Mouse (Mus musculus) hindbrain, embryonic 16.5 days (tissue): ENCODE results near the gene Slx1b. TPM values are rescaled to one million over a fixed set of nuclear protein-coding genes. Genes with fewer than 3 reads are reported as not detected.

ENCODE experiments used
- ATAC-seq: fragments of 200-750 bp; cut with Nextera tagmentation; 2 replicates; pipeline ENCODE4 v1.8.0; 2017; ENCODE audit warnings: moderate TSS enrichment, moderate library complexity
- H3K27ac ChIP-seq: fragments of 300-500 bp; sonication (generic); 2 replicates; pipeline ENCODE4 v1.5.1; 2014; ENCODE audit warnings: low read depth, mild to moderate bottlenecking, control low read depth, low read length, moderate library complexity
- H3K27me3 ChIP-seq: fragments of 300-500 bp; sonication (generic); replicated peaks from 2 replicates; pipeline ENCODE4 v1.6.1; 2014; ENCODE audit warnings: low read length; ENCODE audit not compliant: control insufficient read depth, insufficient read depth
- H3K36me3 ChIP-seq: fragments of 300-500 bp; sonication (generic); 2 replicates; pipeline ENCODE4 v1.6.1; 2014; ENCODE audit warnings: mild to moderate bottlenecking, low read length, moderate library complexity, mixed read lengths; ENCODE audit not compliant: control insufficient read depth, insufficient read depth
- H3K4me1 ChIP-seq: fragments of 300-500 bp; sonication (generic); 2 replicates; pipeline ENCODE4 v1.6.1; 2014; ENCODE audit warnings: low read depth, low read length; ENCODE audit not compliant: control insufficient read depth, insufficient read depth
- H3K4me2 ChIP-seq: fragments of 300-500 bp; sonication (generic); 2 replicates; pipeline ENCODE4 v1.6.1; 2014; ENCODE audit warnings: mild to moderate bottlenecking, low read length, control low read depth, moderate library complexity
- H3K4me3 ChIP-seq: fragments of 300-500 bp; sonication (generic); 2 replicates; pipeline ENCODE4 v1.5.1; 2014; ENCODE audit warnings: mild to moderate bottlenecking, low read length, control low read depth, moderate library complexity
- H3K9ac ChIP-seq: fragments of 300-500 bp; sonication (generic); 2 replicates; pipeline ENCODE4 v1.6.1; 2014; ENCODE audit warnings: low read depth, mild to moderate bottlenecking, control low read depth, low read length, moderate library complexity
- H3K9me3 ChIP-seq: fragments of 300-500 bp; sonication (generic); 2 replicates; pipeline ENCODE4 v1.6.1; 2014; ENCODE audit warnings: mild to moderate bottlenecking, low read length, moderate library complexity; ENCODE audit not compliant: control insufficient read depth
- WGBS: fragments of 180-500 bp; shearing (Covaris S2); extraction: QIAGEN DNeasy Blood & Tissue Kit; methylation state at CpG from one replicate; pipeline ENCODE4 v1.1.7; 2014; 5-methylcytosine and 5-hydroxymethylcytosine counted together
- polyA plus RNA-seq: library from polyadenylated mRNA; unstranded; fragments of >200 nt; fragmentation: Nextera tagmentation; extraction: Ambion mirVana; gene quantifications from 2 replicates; pipeline ENCODE4 v1.2.1, GENCODE M21; 2015

Gene Slx1b
- polyA plus RNA-seq, 1 experiment from 2014 or later = 13.4 TPM

DNA sequence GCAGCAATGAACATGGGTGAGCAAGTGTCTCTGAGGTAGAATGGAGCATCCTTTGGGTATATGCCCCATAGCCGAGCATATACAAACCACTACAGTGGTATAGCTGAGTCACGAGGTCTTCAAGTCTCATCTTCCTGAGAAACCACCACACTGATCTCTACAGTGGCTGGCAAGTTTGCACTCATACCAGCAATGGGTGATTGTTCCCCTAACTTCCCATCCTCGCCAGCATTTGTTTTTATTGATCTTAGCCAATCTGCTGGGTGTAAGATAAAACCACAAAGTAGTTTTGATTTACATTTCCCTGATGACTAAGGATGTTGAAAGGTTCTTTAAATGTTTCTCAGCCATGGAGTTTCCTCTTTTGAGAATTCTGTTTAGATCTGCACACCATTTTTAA is 29.5 kb upstream of the Slx1b start:
- no peak overlapping the region for H3K4me2 ChIP-seq
- WGBS = 77% methylated on average over 3 of the region's 3 CpGs
- H3K27ac ChIP-seq = no peak overlapping the region
- no peak overlapping the region for H3K9ac ChIP-seq
- peaks cover 4% of the 10 kb centered on the region; the same call in 1 of the 2 replicates for H3K9me3 ChIP-seq
- no peak for ATAC-seq
- H3K4me3 ChIP-seq = no peak overlapping the region
- H3K27me3 ChIP-seq = no peaks in the 10 kb centered on the region
- H3K4me1 ChIP-seq = no peaks in the 10 kb centered on the region
- H3K36me3 ChIP-seq = no peaks in the 10 kb centered on the region

DNA sequence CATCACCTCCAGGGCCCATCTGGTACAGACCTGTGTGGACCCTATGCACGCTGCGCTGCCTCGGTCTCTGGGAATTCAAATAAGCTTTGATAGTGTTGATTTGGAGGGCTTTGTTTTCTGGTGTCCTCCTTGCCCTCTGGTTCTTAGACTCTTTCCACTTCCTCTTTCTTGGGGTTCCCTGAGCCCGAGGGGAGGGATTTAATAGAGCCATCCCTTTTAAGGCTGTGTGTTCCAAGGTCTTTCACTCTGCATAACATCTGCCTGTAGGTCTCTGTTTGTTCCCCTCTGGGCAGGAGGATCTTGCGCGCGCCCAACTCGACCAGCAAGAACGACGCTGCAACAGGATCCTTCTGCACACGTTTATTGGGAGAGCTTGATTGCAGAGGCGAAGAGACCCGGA is 26.1 kb upstream of the Slx1b start:
- Histone ChIP-seq H3K36me3 (no peaks in the 10 kb centered on the region), H3K27me3 (no peaks in the 10 kb centered on the region), H3K4me1 (no peaks in the 10 kb centered on the region), H3K9me3 (peaks cover 4% of the 10 kb centered on the region; the same call in 1 of the 2 replicates), H3K27ac (no peak overlapping the region), H3K9ac (no peak overlapping the region), H3K4me2 (no peak overlapping the region), H3K4me3 (no peak overlapping the region)
- ATAC-seq = no peak
- WGBS = 94% methylated on average over 13 of the region's 13 CpGs

DNA sequence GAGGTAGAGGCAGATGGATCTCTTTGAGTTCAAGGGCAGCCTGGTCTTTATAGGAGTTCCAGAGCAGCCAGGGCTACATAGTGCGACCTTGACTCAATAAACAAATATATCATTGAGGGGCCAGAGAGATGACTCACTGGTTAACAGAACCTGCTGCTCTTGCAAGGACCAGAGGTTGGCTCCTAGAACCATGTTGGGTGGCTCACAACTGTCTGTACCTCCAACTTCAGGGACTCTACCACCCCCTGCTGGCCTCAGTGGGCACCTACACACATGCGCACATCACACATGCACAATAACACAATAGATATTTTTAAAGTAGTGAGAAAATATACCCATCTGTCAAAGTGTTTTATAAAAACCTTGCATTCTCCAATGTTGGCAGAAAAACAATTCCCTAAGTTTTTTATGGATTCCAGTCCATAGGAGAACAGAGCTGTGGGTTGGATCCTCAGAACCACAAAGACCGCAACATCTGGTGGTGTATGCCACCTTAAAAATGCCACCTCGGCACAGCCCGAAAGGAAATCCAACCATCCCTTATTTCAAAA is 23.3 kb upstream of the Slx1b start:
- H3K27me3 ChIP-seq = no peaks in the 10 kb centered on the region
- peaks cover 4% of the 10 kb centered on the region; the same call in 1 of the 2 replicates for H3K9me3 ChIP-seq

DNA sequence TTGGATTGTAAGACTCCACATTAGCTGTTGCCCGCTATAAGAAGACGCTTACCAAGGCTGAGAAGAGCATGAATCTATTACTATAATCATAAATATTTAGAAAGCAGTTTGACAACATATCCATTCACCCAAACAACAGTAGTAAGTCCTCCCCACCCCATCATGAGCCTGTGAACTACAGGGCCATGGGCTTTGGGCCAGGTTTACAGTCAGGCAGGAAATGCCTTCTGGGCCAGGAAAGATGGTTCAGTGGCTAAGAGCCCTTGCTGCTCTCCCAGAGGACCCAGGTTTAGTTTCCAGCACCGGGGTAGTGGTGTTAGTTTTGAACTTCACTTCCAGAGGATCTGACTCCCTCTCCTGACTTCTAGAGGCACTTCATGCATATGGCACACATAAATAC is 22.0 kb upstream of the Slx1b start:
- Histone ChIP-seq H3K27ac (no peak overlapping the region), H3K4me1 (no peaks in the 10 kb centered on the region), H3K4me2 (no peak overlapping the region), H3K9me3 (no peaks in the 10 kb centered on the region; the same call in 1 of the 2 replicates), H3K9ac (no peak overlapping the region), H3K27me3 (no peaks in the 10 kb centered on the region), H3K4me3 (no peak overlapping the region), H3K36me3 (no peaks in the 10 kb centered on the region)
- no peak for ATAC-seq
- 92% methylated on average over 3 of the region's 3 CpGs for WGBS

More for the DNA sequence above, 23.3 kb upstream of the Slx1b start:
- no peak for ATAC-seq
- no peak overlapping the region for H3K27ac ChIP-seq
- H3K4me3 ChIP-seq = no peak overlapping the region
- no peaks in the 10 kb centered on the region for H3K4me1 ChIP-seq
- no peaks in the 10 kb centered on the region for H3K36me3 ChIP-seq
- H3K9ac ChIP-seq = no peak overlapping the region
- H3K4me2 ChIP-seq = no peak overlapping the region
- 93% methylated on average over 5 of the region's 5 CpGs for WGBS

DNA sequence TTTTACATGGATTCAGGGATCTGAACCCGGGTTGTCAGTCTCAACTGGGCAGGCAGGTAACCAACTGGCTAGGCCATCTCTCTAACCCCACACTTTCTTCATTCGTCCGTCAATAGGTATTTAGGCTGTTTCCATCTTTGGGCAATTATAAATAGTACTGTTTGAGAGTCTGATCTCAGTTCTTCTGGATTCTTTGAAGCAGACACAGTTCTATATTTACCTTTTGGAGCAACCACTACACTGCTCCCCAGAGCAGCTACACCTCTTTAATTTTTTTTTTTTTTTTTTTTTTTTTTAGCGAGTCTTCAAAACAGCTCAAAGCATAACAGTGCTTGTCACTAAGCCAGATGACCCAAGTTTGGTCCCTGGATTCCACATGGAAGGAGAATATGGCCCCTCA is 20.1 kb upstream of the Slx1b start:
- no peak for ATAC-seq
- Histone ChIP-seq H3K36me3 (no peaks in the 10 kb centered on the region), H3K27ac (no peak overlapping the region), H3K4me3 (no peak overlapping the region), H3K9me3 (no peaks in the 10 kb centered on the region; the same call in 1 of the 2 replicates), H3K9ac (no peak overlapping the region), H3K27me3 (no peaks in the 10 kb centered on the region), H3K4me1 (no peaks in the 10 kb centered on the region), H3K4me2 (no peak overlapping the region)
- 91% methylated on average over 4 of the region's 4 CpGs for WGBS

DNA sequence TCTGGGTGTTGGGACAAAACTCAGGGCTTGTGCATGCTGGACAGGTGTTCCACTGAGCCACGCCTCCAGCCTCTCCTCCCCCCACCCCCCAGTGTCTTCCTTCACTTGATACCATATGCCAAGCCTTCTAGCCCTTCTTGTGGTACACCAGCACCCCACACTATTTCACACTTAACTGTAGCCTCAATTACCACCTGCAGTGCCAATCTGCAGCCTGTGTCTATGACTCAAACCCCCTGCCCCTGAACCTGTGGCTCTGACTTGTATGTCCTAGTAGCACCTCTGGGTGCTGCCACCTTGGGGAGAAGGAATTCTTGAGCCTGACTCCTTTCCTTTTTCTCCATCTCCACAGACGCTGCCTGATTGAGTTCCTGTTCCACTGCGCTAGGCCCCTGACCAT is 16.3 kb upstream of the Slx1b start:
- Histone ChIP-seq H3K9me3 (peaks cover 2% of the 10 kb centered on the region; the same call in 1 of the 2 replicates), H3K27me3 (no peaks in the 10 kb centered on the region), H3K4me3 (no peak overlapping the region), H3K4me2 (no peak overlapping the region), H3K9ac (no peak overlapping the region), H3K4me1 (no peaks in the 10 kb centered on the region), H3K36me3 (no peaks in the 10 kb centered on the region), H3K27ac (no peak overlapping the region)
- no peak for ATAC-seq
- 76% methylated on average over 3 of the region's 3 CpGs for WGBS

DNA sequence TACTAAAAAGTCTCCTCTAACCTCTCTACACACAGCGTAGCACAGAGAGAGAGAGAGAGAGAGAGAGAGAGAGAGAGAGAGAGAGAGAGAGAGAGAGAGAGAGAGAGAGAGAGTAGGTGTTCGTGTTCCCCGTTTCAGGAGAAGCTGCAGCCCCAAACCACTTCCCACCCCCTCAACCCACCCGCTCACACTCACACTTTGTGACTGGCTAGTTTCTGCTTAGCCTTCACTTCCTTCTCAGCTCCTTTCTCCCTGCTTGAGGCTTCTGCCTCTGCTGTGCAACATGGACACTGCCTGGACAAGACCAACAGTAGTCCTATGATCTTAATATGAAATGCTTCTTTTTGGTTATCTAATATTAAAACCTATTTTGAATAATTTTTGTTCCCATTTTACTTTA is 14.7 kb upstream of the Slx1b start:
- Histone ChIP-seq H3K4me1 (peaks cover under 1% of the 10 kb centered on the region), H3K4me2 (no peak overlapping the region), H3K27ac (no peak overlapping the region), H3K4me3 (no peak overlapping the region), H3K36me3 (no peaks in the 10 kb centered on the region), H3K9me3 (peaks cover 2% of the 10 kb centered on the region; the same call in 1 of the 2 replicates), H3K27me3 (no peaks in the 10 kb centered on the region), H3K9ac (no peak overlapping the region)
- no peak for ATAC-seq
- 73% methylated on average over 4 of the region's 4 CpGs for whole genome bisulfite sequencing

DNA sequence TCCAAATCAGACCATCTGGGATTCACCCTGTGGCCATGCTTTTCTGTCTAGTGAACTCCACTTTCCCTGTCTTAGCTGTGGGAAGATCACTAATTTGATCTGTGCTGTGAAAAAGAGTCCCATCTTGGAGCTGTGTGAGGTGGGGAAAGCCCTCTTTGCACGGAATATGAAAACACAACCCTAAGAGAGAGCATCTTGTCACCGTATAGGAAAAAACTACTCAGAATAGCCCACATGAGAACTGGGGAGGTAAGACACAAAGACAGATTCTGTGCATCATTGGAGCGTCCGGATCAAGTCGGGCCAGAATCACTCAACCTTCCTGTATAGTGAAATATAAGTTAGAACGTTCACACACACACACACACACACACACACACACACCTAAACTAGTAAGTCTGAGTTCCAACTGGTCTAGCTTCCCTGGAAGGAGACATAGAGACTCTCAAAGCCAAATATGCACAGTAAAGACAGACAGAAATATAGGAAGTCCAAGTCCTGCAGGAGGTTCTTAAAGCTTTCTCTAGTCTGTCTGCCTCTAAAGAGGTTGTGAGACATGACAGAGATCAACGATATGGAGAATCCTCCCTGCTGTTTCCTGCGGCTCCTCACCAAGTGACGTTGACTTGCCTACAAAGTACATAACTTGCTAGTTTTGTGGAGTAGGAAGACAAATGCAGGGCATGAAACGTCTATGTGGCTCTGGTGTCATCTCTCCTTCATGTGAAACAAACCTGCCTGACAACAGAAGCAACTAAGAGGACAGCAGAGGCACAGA is 12.8 kb upstream of the Slx1b start:
- 82% methylated on average over 10 of the region's 10 CpGs for WGBS
- peaks cover 9% of the 10 kb centered on the region for H3K4me1 ChIP-seq
- H3K9me3 ChIP-seq = peaks cover 2% of the 10 kb centered on the region; the same call in 1 of the 2 replicates
- no peak overlapping the region for H3K4me3 ChIP-seq
- ATAC-seq = no peak
- no peak overlapping the region for H3K27ac ChIP-seq
- H3K27me3 ChIP-seq = no peaks in the 10 kb centered on the region
- H3K9ac ChIP-seq = no peak overlapping the region
- no peaks in the 10 kb centered on the region for H3K36me3 ChIP-seq
- H3K4me2 ChIP-seq = no peak overlapping the region

DNA sequence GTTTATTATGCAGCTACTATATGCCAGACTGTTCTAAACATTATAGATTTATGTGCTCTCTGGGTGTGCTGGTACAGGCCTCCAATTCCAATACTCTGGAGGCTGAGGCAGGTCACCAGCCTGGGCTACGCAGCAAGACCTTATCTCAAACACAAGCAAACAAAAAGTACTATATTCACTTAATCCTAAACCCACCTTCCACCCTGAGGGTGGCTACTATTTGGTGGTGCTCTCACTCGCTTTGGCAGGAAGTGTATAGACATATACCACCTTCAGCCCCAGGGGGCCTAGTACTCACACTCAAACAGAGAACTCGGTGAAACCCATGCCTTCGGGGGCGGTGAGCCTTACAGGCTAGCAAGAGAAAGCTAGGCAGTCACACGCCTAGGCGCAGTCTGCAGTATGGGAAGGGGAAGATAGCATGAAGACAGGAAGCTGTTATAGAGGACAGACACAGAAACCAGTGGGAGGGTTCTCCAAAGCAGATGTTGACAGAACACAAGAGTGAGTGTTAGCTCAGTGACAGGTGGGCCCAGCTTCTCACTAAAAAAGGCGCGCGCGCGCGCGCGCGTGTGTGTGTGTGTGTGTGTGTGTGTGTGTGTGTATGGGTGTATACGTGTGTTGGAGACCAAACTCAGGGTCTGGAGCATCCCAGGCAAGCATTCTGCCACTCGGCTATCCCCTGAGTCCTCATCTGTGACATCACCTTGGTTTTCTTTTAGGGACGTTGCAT is 12.0 kb upstream of the Slx1b start, which contains the start of gene Coro1a:
TSS of gene Coro1a (minus strand) at position 346 of the 733 bp plus-strand sequence.
- WGBS = 92% methylated on average over 19 of the region's 19 CpGs
- H3K36me3 ChIP-seq = no peaks in the 10 kb centered on the region
- no peaks in the 10 kb centered on the region for H3K27me3 ChIP-seq
- H3K9ac ChIP-seq = no peak within 1 kb of the TSS
- H3K9me3 ChIP-seq = peaks cover 2% of the 10 kb centered on the region; the same call in 1 of the 2 replicates
- no peak within 1 kb of the TSS for H3K27ac ChIP-seq
- H3K4me3 ChIP-seq = no peak within 1 kb of the TSS
- H3K4me1 ChIP-seq = peaks cover 17% of the 10 kb centered on the region
- ATAC-seq = no peak
- H3K4me2 ChIP-seq = no peak within 1 kb of the TSS
